Mouse (Mus musculus) layer of hippocampus, postnatal 36 days (tissue): ENCODE results near the gene Ccdc40. TPM values are rescaled to one million over a fixed set of nuclear protein-coding genes. Genes with fewer than 3 reads are reported as not detected.
A peak's percentile ranks its signal among the peaks of the same experiment; 100 is the strongest.

Experiments
- DNase-seq, 2 experiments: peaks; one replicate each; pipeline ENCODE4 v3.0.0; 2022
- total RNA-seq, 2 experiments: library from RNA; stranded (reverse); gene quantifications; 2 replicates each; pipeline ENCODE4 v1.2.3; 2021

Ccdc40 gene
- 1 to 10 TPM; 1.6 to 2.3 TPM for total RNA-seq

- peak; percentile 58 to 60 for DNase-seq
Observed at GRCm38 (mm10) chr11:119228091-119228781, at the start of gene Ccdc40, which contains the start of gene Tbc1d16. TSS of gene Ccdc40 (plus strand) at chr11:119228572. TSS of gene Tbc1d16 (minus strand) at chr11:119228499.

GRCm38 (mm10) chr11:119180824-119181582, 47.4 kb upstream of the Ccdc40 start:
- no peak for DNase-seq

- no peak for DNase-seq
Observed at GRCm38 (mm10) chr11:119181861-119182395, 46.4 kb upstream of the Ccdc40 start.

- DNase-seq: no peak
Observed at GRCm38 (mm10) chr11:119183684-119184310, 44.6 kb upstream of the Ccdc40 start.

- DNase-seq: no peak
Observed at GRCm38 (mm10) chr11:119186381-119186780, 42.0 kb upstream of the Ccdc40 start.

- DNase-seq: peak; percentile 65 to 68
Observed at GRCm38 (mm10) chr11:119186989-119187799, 41.2 kb upstream of the Ccdc40 start.

GRCm38 (mm10) chr11:119187800-119188197, 40.6 kb upstream of the Ccdc40 start:
- no peak for DNase-seq

- no peak for DNase-seq
Observed at GRCm38 (mm10) chr11:119188389-119188788, 40.0 kb upstream of the Ccdc40 start.

- no peak for DNase-seq
Observed at GRCm38 (mm10) chr11:119189319-119189718, 39.1 kb upstream of the Ccdc40 start.

- DNase-seq: peak; percentile 62 to 65
Observed at GRCm38 (mm10) chr11:119190498-119190897, 37.9 kb upstream of the Ccdc40 start.

GRCm38 (mm10) chr11:119191606-119192081, 36.7 kb upstream of the Ccdc40 start:
- no peak for DNase-seq

GRCm38 (mm10) chr11:119192176-119192575, 36.2 kb upstream of the Ccdc40 start:
- DNase-seq: no peak

GRCm38 (mm10) chr11:119192605-119193004, 35.8 kb upstream of the Ccdc40 start:
- no peak for DNase-seq

- DNase-seq: peak in 1 of 2 experiments; percentile 45
Observed at GRCm38 (mm10) chr11:119197618-119198563, 30.5 kb upstream of the Ccdc40 start.

GRCm38 (mm10) chr11:119198564-119199232, 29.7 kb upstream of the Ccdc40 start:
- DNase-seq: peak; percentile 70 to 76

GRCm38 (mm10) chr11:119199233-119199601, 29.2 kb upstream of the Ccdc40 start:
- no peak for DNase-seq

GRCm38 (mm10) chr11:119203423-119203822, 24.9 kb upstream of the Ccdc40 start:
- no peak for DNase-seq

- DNase-seq: no peak
Observed at GRCm38 (mm10) chr11:119205738-119206137, 22.6 kb upstream of the Ccdc40 start.

GRCm38 (mm10) chr11:119206562-119206961, 21.8 kb upstream of the Ccdc40 start:
- DNase-seq: peak; percentile 61 to 69

GRCm38 (mm10) chr11:119207986-119208385, 20.4 kb upstream of the Ccdc40 start:
- no peak for DNase-seq
